Mouse (Mus musculus) testis, adult 2 months (tissue): ENCODE measurements around the gene Neurod6.

Experiments
- CTCF ChIP-seq: fragments of 200-500 bp; IDR thresholded peaks from 2 replicates; pipeline ENCODE4 v1.5.1; 2012; ENCODE audit warnings: low read depth, mild to moderate bottlenecking, inconsistent platforms, low read length, moderate library complexity; ENCODE audit not compliant: control insufficient read depth, insufficient read depth, insufficient replicate concordance
- POLR2A ChIP-seq: fragments of 200-500 bp; IDR thresholded peaks from 2 replicates; pipeline ENCODE4 v1.6.1; 2012; ENCODE audit warnings: low read depth, mild to moderate bottlenecking, inconsistent platforms, low read length, moderate library complexity; ENCODE audit not compliant: control insufficient read depth

DNA sequence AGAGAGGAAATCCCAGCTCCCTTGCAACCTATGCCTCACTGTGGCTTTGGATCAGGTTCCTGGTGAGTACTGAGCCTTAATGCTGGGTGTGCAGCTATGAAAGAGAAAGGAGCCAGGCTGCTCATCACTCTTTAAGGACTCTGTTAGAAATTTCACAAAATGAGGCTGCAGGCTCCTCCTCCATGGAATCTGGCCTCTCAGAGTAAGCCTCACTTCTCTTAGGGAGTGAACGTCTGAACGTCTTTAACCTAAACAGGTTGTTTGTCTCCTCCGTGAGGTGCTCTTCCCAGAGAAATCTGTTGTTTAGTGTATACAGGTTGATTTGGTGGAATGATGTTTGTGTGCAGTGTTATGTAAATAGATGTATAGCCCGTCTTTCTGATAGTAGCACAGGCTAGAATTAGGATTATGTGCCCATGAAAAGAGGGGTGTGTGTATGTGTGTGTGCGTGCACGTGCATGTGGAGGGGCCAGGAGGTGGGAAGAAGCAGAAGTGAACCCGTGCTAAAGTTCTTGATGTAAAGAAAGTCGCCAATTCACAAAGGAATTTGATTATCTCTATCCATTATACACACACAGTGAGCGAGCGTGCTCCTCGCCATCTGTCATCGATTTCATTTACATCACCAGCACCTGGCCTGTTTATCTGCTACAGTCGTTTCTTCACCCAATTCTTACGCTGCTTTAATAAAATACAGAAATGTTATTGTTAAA is 34.8 kb downstream of the Neurod6 start:
- TF ChIP-seq POLR2A (no peak), CTCF (no peak)
